Mouse (Mus musculus): ENCODE data around the gene Bbs9. TPM values are rescaled to one million over a fixed set of nuclear protein-coding genes. Genes with fewer than 3 reads are reported as not detected.

Bbs9 gene
- polyA plus RNA-seq, 1 experiment = 12.7 TPM

- peaks cover 6% of the 10 kb centered on the region; the same call in 1 of the 2 replicates for H3K4me1 ChIP-seq (ENCODE audit: control insufficient read depth, insufficient read depth, low read length)
- H3K4me3 ChIP-seq (ENCODE audit: insufficient read depth, low read depth, low read length) = no peak overlapping the region
- H3K36me3 ChIP-seq (ENCODE audit: control insufficient read depth, insufficient read depth, low read length) = no peaks in the 10 kb centered on the region
- WGBS = 80% methylated on average over 5 of the region's 5 CpGs
- no peak overlapping the region for H3K27ac ChIP-seq (ENCODE audit: insufficient read depth, low read depth, low read length)
- H3K27me3 ChIP-seq (replicated peaks; ENCODE audit: control insufficient read depth, insufficient read depth, low read length) = no peaks in the 10 kb centered on the region
- DNase-seq = peak; percentile 4
- no peak for TF ChIP-seq POLR2A (IDR thresholded peaks at IDR 0.05; ENCODE audit: low read depth, low read length)
- TF ChIP-seq CTCF (conservative IDR thresholded peaks at IDR 0.05; ENCODE audit: insufficient read depth, insufficient read length, low read depth, low read length) = no peak
Observed at GRCm38 (mm10) chr9:22503581-22503980, 28.1 kb downstream of the Bbs9 start.

GRCm38 (mm10) chr9:22505574-22505973 is 30.1 kb downstream of the Bbs9 start:
- H3K27ac ChIP-seq (ENCODE audit: insufficient read depth, low read depth, low read length) = no peak overlapping the region
- DNase-seq = peak; percentile 29
- no peak for TF ChIP-seq CTCF (conservative IDR thresholded peaks at IDR 0.05; ENCODE audit: insufficient read depth, insufficient read length, low read depth, low read length)
- no peak for TF ChIP-seq POLR2A (IDR thresholded peaks at IDR 0.05; ENCODE audit: low read depth, low read length)
- peaks cover 6% of the 10 kb centered on the region; the same call in 1 of the 2 replicates for H3K4me1 ChIP-seq (ENCODE audit: control insufficient read depth, insufficient read depth, low read length)
- no peaks in the 10 kb centered on the region for H3K36me3 ChIP-seq (ENCODE audit: control insufficient read depth, insufficient read depth, low read length)
- no peak overlapping the region for H3K4me3 ChIP-seq (ENCODE audit: insufficient read depth, low read depth, low read length)
- 52% methylated on average over 2 of the region's 2 CpGs for WGBS
- H3K27me3 ChIP-seq (replicated peaks; ENCODE audit: control insufficient read depth, insufficient read depth, low read length) = no peaks in the 10 kb centered on the region

- Histone ChIP-seq H3K27me3 (replicated peaks; ENCODE audit: control insufficient read depth, insufficient read depth, low read length) (no peaks in the 10 kb centered on the region), H3K4me1 (ENCODE audit: control insufficient read depth, insufficient read depth, low read length) (no peaks in the 10 kb centered on the region), H3K27ac (ENCODE audit: insufficient read depth, low read depth, low read length) (no peak overlapping the region), H3K4me3 (ENCODE audit: insufficient read depth, low read depth, low read length) (no peak overlapping the region), H3K36me3 (ENCODE audit: control insufficient read depth, insufficient read depth, low read length) (no peaks in the 10 kb centered on the region)
- WGBS = 87% methylated on average over 4 of the region's 4 CpGs
- DNase-seq = no peak
- TF ChIP-seq CTCF (conservative IDR thresholded peaks at IDR 0.05; ENCODE audit: insufficient read depth, insufficient read length, low read depth, low read length) (no peak), POLR2A (IDR thresholded peaks at IDR 0.05; ENCODE audit: low read depth, low read length) (no peak)
Observed at GRCm38 (mm10) chr9:22515076-22515475, 39.6 kb downstream of the Bbs9 start.

- WGBS = 93% methylated on average over 3 of the region's 3 CpGs
- DNase-seq = peak; percentile 45
- no peaks in the 10 kb centered on the region for H3K27me3 ChIP-seq (replicated peaks; ENCODE audit: control insufficient read depth, insufficient read depth, low read length)
- no peaks in the 10 kb centered on the region for H3K36me3 ChIP-seq (ENCODE audit: control insufficient read depth, insufficient read depth, low read length)
- no peaks in the 10 kb centered on the region for H3K4me1 ChIP-seq (ENCODE audit: control insufficient read depth, insufficient read depth, low read length)
- H3K4me3 ChIP-seq (ENCODE audit: insufficient read depth, low read depth, low read length) = no peak overlapping the region
- H3K27ac ChIP-seq (ENCODE audit: insufficient read depth, low read depth, low read length) = no peak overlapping the region
- TF ChIP-seq POLR2A (IDR thresholded peaks at IDR 0.05; ENCODE audit: low read depth, low read length) = no peak
- TF ChIP-seq CTCF (conservative IDR thresholded peaks at IDR 0.05; ENCODE audit: insufficient read depth, insufficient read length, low read depth, low read length) = peak; percentile 75
Observed at GRCm38 (mm10) chr9:22518394-22519041, 43.0 kb downstream of the Bbs9 start.

- DNase-seq = no peak
- WGBS = 76% methylated on average over 1 of the region's 1 CpGs
- no peaks in the 10 kb centered on the region for H3K4me1 ChIP-seq (ENCODE audit: control insufficient read depth, insufficient read depth, low read length)
- no peak overlapping the region for H3K4me3 ChIP-seq (ENCODE audit: insufficient read depth, low read depth, low read length)
- H3K27me3 ChIP-seq (replicated peaks; ENCODE audit: control insufficient read depth, insufficient read depth, low read length) = no peaks in the 10 kb centered on the region
- no peak overlapping the region for H3K27ac ChIP-seq (ENCODE audit: insufficient read depth, low read depth, low read length)
- H3K36me3 ChIP-seq (ENCODE audit: control insufficient read depth, insufficient read depth, low read length) = no peaks in the 10 kb centered on the region
- TF ChIP-seq CTCF (conservative IDR thresholded peaks at IDR 0.05; ENCODE audit: insufficient read depth, insufficient read length, low read depth, low read length) (no peak), POLR2A (IDR thresholded peaks at IDR 0.05; ENCODE audit: low read depth, low read length) (no peak)
Observed at GRCm38 (mm10) chr9:22523460-22523859, 47.9 kb downstream of the Bbs9 start.

GRCm38 (mm10) chr9:22530734-22531489 is 55.4 kb downstream of the Bbs9 start:
- Histone ChIP-seq H3K27me3 (replicated peaks; ENCODE audit: control insufficient read depth, insufficient read depth, low read length) (no peaks in the 10 kb centered on the region), H3K36me3 (ENCODE audit: control insufficient read depth, insufficient read depth, low read length) (no peaks in the 10 kb centered on the region), H3K27ac (ENCODE audit: insufficient read depth, low read depth, low read length) (no peak overlapping the region), H3K4me3 (ENCODE audit: insufficient read depth, low read depth, low read length) (no peak overlapping the region), H3K4me1 (ENCODE audit: control insufficient read depth, insufficient read depth, low read length) (no peaks in the 10 kb centered on the region)
- no peak for DNase-seq
- no peak for TF ChIP-seq POLR2A (IDR thresholded peaks at IDR 0.05; ENCODE audit: low read depth, low read length)
- TF ChIP-seq CTCF (conservative IDR thresholded peaks at IDR 0.05; ENCODE audit: insufficient read depth, insufficient read length, low read depth, low read length) = no peak
- 86% methylated on average over 3 of the region's 3 CpGs for WGBS

GRCm38 (mm10) chr9:22532112-22532511 is 56.6 kb downstream of the Bbs9 start:
- Histone ChIP-seq H3K27me3 (replicated peaks; ENCODE audit: control insufficient read depth, insufficient read depth, low read length) (no peaks in the 10 kb centered on the region), H3K27ac (ENCODE audit: insufficient read depth, low read depth, low read length) (no peak overlapping the region), H3K4me1 (ENCODE audit: control insufficient read depth, insufficient read depth, low read length) (no peaks in the 10 kb centered on the region), H3K36me3 (ENCODE audit: control insufficient read depth, insufficient read depth, low read length) (no peaks in the 10 kb centered on the region), H3K4me3 (ENCODE audit: insufficient read depth, low read depth, low read length) (no peak overlapping the region)
- 77% methylated on average over 5 of the region's 5 CpGs for WGBS
- DNase-seq = no peak
- no peak for TF ChIP-seq POLR2A (IDR thresholded peaks at IDR 0.05; ENCODE audit: low read depth, low read length)
- no peak for TF ChIP-seq CTCF (conservative IDR thresholded peaks at IDR 0.05; ENCODE audit: insufficient read depth, insufficient read length, low read depth, low read length)
